Mouse (Mus musculus) stomach, embryonic 16.5 days (tissue): Measurements from ENCODE around the gene Clcn1. TPM values are rescaled to one million over a fixed set of nuclear protein-coding genes. Genes with fewer than 3 reads are reported as not detected.

Source experiments
- ATAC-seq: fragments of 200-750 bp; cut with Nextera tagmentation; 2 replicates; pipeline ENCODE4 v1.8.0; 2017; ENCODE audit warnings: moderate number of reproducible peaks, moderate TSS enrichment; ENCODE audit not compliant: insufficient read depth, low FRiP score
- H3K27ac ChIP-seq: fragments of 300-500 bp; sonication (generic); 2 replicates; pipeline ENCODE4 v1.5.1; 2014; ENCODE audit warnings: low read length
- H3K27me3 ChIP-seq: fragments of 300-500 bp; sonication (generic); 2 replicates; pipeline ENCODE4 v1.6.1; 2014; ENCODE audit warnings: low read length, control low read depth, mixed read lengths; ENCODE audit not compliant: control insufficient read depth, insufficient read depth
- H3K36me3 ChIP-seq: fragments of 300-500 bp; sonication (generic); 2 replicates; pipeline ENCODE4 v1.6.1; 2014; ENCODE audit warnings: low read length; ENCODE audit not compliant: control insufficient read depth, insufficient read depth
- H3K4me1 ChIP-seq: fragments of 300-500 bp; sonication (generic); 2 replicates; pipeline ENCODE4 v1.6.1; 2014; ENCODE audit warnings: low read length, control low read depth, mixed read lengths; ENCODE audit not compliant: control insufficient read depth, insufficient read depth
- H3K4me2 ChIP-seq: fragments of 300-500 bp; sonication (generic); 2 replicates; pipeline ENCODE4 v1.6.1; 2014; ENCODE audit warnings: low read depth, low read length, mixed read lengths
- H3K4me3 ChIP-seq: fragments of 300-500 bp; sonication (generic); replicated peaks from 2 replicates; pipeline ENCODE4 v1.5.1; 2014; ENCODE audit warnings: mild to moderate bottlenecking, low read length
- H3K9ac ChIP-seq: fragments of 300-500 bp; sonication (generic); 2 replicates; pipeline ENCODE4 v1.6.1; 2014; ENCODE audit warnings: low read length
- H3K9me3 ChIP-seq: fragments of 300-500 bp; sonication (generic); replicated peaks from 2 replicates; pipeline ENCODE4 v1.6.1; 2016; ENCODE audit warnings: low read length, control low read depth; ENCODE audit not compliant: control insufficient read depth
- WGBS: fragments of 180-500 bp; shearing (Covaris S2); extraction: QIAGEN DNeasy Blood & Tissue Kit; methylation state at CpG from one replicate; pipeline ENCODE4 v1.1.7; 2014; 5-methylcytosine and 5-hydroxymethylcytosine counted together
- polyA plus RNA-seq: library from polyadenylated mRNA; unstranded; fragments of >200 nt; fragmentation: Nextera tagmentation; extraction: Ambion mirVana; gene quantifications from 2 replicates; pipeline ENCODE4 v1.2.1, GENCODE M21; 2015

Gene Clcn1
- polyA plus RNA-seq, 1 experiment from 2014 or later: 0.18 TPM

DNA sequence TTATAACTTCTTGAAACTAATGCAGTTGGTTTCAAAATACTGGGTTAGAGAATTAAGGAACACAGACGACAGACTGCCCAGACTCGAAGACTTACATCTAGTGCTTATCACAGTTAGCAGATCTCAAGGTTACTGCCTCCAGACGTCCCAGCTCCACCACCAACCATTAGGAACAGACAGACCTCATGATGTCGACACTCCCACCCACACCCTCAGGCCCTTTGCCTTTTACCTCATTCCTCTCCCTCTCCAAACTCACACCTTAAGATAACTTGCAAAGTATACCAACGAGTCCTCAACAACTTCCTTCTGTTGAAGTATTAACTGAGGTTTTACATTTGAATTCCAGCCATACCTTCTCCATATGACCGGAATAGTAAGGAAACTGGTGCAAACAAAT is 26.1 kb upstream of the Clcn1 start:
- H3K4me2 ChIP-seq: no peak overlapping the region
- 36% methylated on average over 6 of the region's 6 CpGs for WGBS
- H3K27me3 ChIP-seq: no peaks in the 10 kb centered on the region
- H3K9ac ChIP-seq: no peak overlapping the region
- peak overlapping the region; percentile 58; the same call in 1 of the 2 replicates for H3K27ac ChIP-seq
- H3K36me3 ChIP-seq: no peaks in the 10 kb centered on the region
- no peak for ATAC-seq
- no peaks in the 10 kb centered on the region for H3K9me3 ChIP-seq
- no peak overlapping the region for H3K4me3 ChIP-seq
- peaks cover 3% of the 10 kb centered on the region; the same call in 1 of the 2 replicates for H3K4me1 ChIP-seq

DNA sequence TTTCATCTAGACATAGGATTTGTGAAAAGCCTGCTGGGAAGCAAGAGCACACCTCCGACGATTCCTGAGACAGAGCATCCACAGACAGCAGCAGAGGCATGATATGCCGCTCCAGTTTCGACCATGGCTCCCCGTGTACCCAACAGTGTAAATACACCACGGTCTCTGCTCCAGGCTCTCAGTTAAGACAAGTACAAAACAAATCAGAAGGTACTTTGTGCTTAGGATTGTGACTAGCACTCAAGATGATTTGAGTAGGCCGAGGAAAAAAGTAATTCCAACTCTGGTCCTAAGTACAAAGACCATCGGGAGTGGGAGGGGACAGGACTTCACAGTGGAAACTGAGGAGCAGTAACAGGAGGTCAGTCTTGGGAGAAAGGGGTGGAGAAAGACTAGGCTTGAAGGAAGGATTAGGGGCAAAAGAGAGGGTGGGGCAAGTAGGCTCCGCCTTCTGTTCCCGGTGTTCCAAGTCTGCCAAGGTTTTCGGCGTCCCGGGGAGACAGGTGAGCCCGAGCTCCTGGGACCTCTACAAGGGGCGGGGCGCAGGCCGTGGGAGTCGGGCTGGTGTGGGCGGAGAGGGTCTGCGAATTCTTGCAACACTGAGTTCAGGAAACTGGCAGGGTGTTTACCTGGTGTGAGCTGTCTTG is 24.8 kb upstream of the Clcn1 start, which contains the start of gene Tmem139:
Gene Tmem139, plus strand, starts transcription at position 447 of the 647 bp plus-strand sequence.
- Histone ChIP-seq H3K27ac (peak within 1 kb of the TSS; percentile 58), H3K36me3 (no peaks in the 10 kb centered on the region), H3K27me3 (no peaks in the 10 kb centered on the region), H3K9me3 (no peaks in the 10 kb centered on the region), H3K9ac (0 out of 2 replicates have a peak within 1 kb of the TSS, but pooled peaks have one; percentile 27), H3K4me2 (peak within 1 kb of the TSS; percentile 42), H3K4me3 (peak within 1 kb of the TSS; percentile 21), H3K4me1 (peaks cover 8% of the 10 kb centered on the region; the same call in 1 of the 2 replicates)
- WGBS: 13% methylated on average over 20 of the region's 20 CpGs
- ATAC-seq: peak; percentile 10; the same call in 1 of the 2 replicates

DNA sequence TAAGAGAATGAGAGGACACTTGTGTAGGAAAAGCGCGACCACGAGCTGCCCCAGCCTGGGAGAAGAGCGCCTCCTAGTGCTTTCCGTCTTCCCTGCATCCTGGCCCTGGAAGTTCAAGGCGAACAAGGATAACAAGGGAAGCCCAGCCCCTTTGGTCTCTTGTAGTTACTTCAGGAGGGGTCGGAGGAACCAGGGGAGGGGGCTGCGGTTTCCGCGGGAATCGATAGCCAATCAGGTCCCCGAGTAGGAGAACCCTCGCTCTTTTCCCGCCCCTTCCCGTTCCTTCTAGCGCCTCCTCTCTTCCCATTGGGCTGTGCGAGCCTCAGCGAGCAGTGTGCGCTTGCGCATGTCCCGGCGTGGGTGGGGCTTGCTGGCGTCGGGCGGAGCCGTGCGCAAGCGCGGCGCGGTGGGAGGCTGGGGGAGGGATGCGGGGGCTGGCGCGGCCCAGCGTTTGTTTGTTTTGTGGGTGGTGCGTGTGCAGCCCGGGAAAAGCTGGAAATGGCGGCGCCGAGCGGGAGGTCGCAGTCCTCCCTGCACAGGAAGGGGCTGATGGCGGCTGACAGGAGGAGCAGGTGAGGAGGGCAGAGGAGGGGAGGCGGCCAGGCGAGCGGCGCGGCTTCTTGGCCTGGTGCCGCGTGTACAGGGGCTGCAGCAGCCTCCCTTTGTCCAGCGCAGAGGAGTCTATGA is 21.7 kb upstream of the Clcn1 start, which contains the start of gene Casp2:
Gene Casp2, plus strand, starts transcription at position 360 of the 687 bp plus-strand sequence.
- Histone ChIP-seq H3K4me1 (peaks cover 14% of the 10 kb centered on the region; the same call in 1 of the 2 replicates), H3K27ac (peak within 1 kb of the TSS; percentile 95), H3K36me3 (peaks cover 1% of the 10 kb centered on the region; the same call in 1 of the 2 replicates), H3K4me3 (peak within 1 kb of the TSS; percentile 79), H3K27me3 (no peaks in the 10 kb centered on the region), H3K9ac (peak within 1 kb of the TSS; percentile 95), H3K9me3 (no peaks in the 10 kb centered on the region), H3K4me2 (peak within 1 kb of the TSS; percentile 93)
- peak; percentile 99 for ATAC-seq
- under 1% methylated on average over 51 of the region's 51 CpGs for WGBS

GRCm38 (mm10) chr6:42265391-42266330 is 20.8 kb upstream of the Clcn1 start:
- no peak for ATAC-seq
- Histone ChIP-seq H3K4me3 (peak overlapping the region; percentile 79), H3K9ac (peak overlapping the region; percentile 95), H3K36me3 (peaks cover 6% of the 10 kb centered on the region; the same call in 1 of the 2 replicates), H3K4me1 (peaks cover 14% of the 10 kb centered on the region; the same call in 1 of the 2 replicates), H3K9me3 (no peaks in the 10 kb centered on the region), H3K27me3 (no peaks in the 10 kb centered on the region), H3K27ac (peak overlapping the region; percentile 95), H3K4me2 (peak overlapping the region; percentile 93)
- WGBS: under 1% methylated on average over 21 of the region's 21 CpGs

- Histone ChIP-seq H3K4me2 (no peak overlapping the region), H3K27me3 (no peaks in the 10 kb centered on the region), H3K4me3 (no peak overlapping the region), H3K4me1 (peaks cover 10% of the 10 kb centered on the region; the same call in 1 of the 2 replicates), H3K9ac (no peak overlapping the region), H3K9me3 (no peaks in the 10 kb centered on the region), H3K36me3 (peaks cover 15% of the 10 kb centered on the region), H3K27ac (no peak overlapping the region)
- no peak for ATAC-seq
These were observed 15.7 kb upstream of the Clcn1 start for GRCm38 (mm10) chr6:42270817-42271216.

DNA sequence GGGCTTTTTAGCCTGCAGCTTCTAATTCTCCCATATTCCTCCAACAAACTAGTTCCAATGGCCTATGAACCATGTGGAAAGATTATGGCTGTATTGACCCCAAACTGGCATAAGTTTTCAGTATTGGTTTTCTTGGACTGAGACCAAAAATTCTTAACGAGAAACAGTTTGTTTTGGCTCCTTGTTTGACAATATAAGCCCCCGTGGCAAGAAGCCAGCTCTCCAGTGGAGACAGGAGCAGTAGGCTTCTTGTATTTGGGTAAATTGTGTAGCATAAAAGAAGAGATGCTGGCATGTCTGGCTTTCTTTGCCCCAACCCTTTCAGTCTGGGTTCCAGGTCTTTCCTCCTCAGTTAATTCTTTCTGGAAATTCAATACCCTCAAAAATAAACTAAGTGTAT is 10.3 kb upstream of the Clcn1 start:
- H3K9ac ChIP-seq: no peak overlapping the region
- H3K36me3 ChIP-seq: peaks cover 36% of the 10 kb centered on the region
- 48% methylated on average over 2 of the region's 2 CpGs for WGBS
- ATAC-seq: no peak
- H3K4me3 ChIP-seq: no peak overlapping the region
- no peaks in the 10 kb centered on the region for H3K27me3 ChIP-seq
- no peaks in the 10 kb centered on the region for H3K4me1 ChIP-seq
- no peak overlapping the region for H3K4me2 ChIP-seq
- no peak overlapping the region for H3K27ac ChIP-seq
- H3K9me3 ChIP-seq: no peaks in the 10 kb centered on the region

DNA sequence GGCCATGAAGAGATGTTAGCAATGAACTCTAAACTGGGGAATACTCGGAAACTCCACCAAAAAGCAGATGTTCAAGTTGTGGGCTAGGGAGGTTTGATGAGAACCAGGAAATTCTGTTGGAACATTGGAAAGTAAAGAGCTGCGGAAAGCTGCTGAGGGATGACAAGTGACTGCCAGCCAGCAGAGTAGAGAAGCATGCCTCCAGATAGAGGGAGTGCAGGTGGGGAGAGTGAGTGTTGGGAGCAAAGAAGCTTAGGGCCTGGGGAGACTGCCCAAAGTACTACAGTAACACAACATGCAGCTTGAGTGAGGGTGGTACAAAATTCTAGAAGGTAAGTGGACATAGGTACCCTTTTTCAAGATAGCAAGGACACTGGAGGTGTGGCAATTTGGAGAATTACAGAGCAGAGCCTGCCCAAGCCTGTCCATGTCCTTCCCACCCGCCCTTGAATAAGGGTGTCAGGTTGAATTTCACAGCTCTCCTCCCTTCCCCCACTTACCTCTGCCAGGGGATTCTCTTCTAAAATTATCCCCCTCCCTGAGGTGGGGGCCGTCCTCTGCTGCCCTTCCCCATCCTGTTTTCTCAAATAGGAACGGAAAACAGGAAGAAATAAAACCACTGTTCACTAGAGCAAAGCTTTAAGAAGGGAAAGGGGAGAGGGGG is 3.5 kb upstream of the Clcn1 start:
- WGBS: 70% methylated on average over 5 of the region's 5 CpGs
- Histone ChIP-seq H3K9ac (no peak overlapping the region), H3K9me3 (no peaks in the 10 kb centered on the region), H3K36me3 (peaks cover 30% of the 10 kb centered on the region), H3K4me1 (no peaks in the 10 kb centered on the region), H3K4me3 (no peak overlapping the region), H3K27ac (no peak overlapping the region), H3K4me2 (no peak overlapping the region), H3K27me3 (no peaks in the 10 kb centered on the region)
- no peak for ATAC-seq

DNA sequence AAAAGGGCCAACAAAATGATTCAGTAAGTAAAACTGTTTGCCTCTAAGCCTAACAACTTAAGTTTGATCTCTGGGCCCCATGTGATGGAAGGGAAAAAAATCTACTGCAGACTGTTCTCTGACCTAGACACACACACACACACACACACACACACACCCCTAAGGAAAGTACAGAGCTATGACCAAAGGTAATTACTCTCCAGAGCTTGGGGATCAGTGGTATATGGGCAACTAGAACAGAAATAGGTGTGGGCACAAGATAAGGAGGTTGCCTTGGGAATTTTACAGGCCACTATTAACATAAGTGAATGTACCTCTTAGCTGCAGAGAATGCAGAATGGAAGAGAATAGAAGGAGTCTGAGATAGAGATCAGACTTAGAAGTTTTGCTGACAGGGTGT is 1.1 kb downstream of the Clcn1 start:
- Histone ChIP-seq H3K4me1 (no peaks in the 10 kb centered on the region), H3K9me3 (no peaks in the 10 kb centered on the region), H3K4me3 (no peak overlapping the region), H3K27me3 (no peaks in the 10 kb centered on the region), H3K9ac (no peak overlapping the region), H3K4me2 (no peak overlapping the region), H3K27ac (no peak overlapping the region), H3K36me3 (peaks cover 2% of the 10 kb centered on the region; the same call in 1 of the 2 replicates)
- no peak for ATAC-seq
